Mouse (Mus musculus) stomach, embryonic 15.5 days (tissue): ENCODE data around the gene Foxp4. TPM values are rescaled to one million over a fixed set of nuclear protein-coding genes. Genes with fewer than 3 reads are reported as not detected.
A peak's percentile ranks its signal among the peaks of the same experiment; 100 is the strongest.

ENCODE experiments used
- ATAC-seq: fragments of 200-750 bp; cut with Nextera tagmentation; 2 replicates; pipeline ENCODE4 v1.8.0; 2017; ENCODE audit warnings: low read depth, moderate number of reproducible peaks, moderate TSS enrichment; ENCODE audit not compliant: insufficient read depth, low FRiP score
- H3K27ac ChIP-seq: fragments of 300-500 bp; sonication (generic); 2 replicates; pipeline ENCODE4 v1.5.1; 2015; ENCODE audit warnings: mild to moderate bottlenecking, inconsistent platforms
- H3K27me3 ChIP-seq: fragments of 300-500 bp; sonication (generic); replicated peaks from 2 replicates; pipeline ENCODE4 v1.6.1; 2015; ENCODE audit warnings: inconsistent platforms
- H3K36me3 ChIP-seq: fragments of 300-500 bp; sonication (generic); 2 replicates; pipeline ENCODE4 v1.6.1; 2015; ENCODE audit warnings: inconsistent platforms
- H3K4me1 ChIP-seq: fragments of 300-500 bp; sonication (generic); 2 replicates; pipeline ENCODE4 v1.6.1; 2015; ENCODE audit warnings: inconsistent platforms
- H3K4me2 ChIP-seq: fragments of 300-500 bp; sonication (generic); 2 replicates; pipeline ENCODE4 v1.6.1; 2015; ENCODE audit warnings: mild to moderate bottlenecking, inconsistent platforms
- H3K4me3 ChIP-seq: fragments of 300-500 bp; sonication (generic); replicated peaks from 2 replicates; pipeline ENCODE4 v1.5.1; 2015; ENCODE audit warnings: inconsistent platforms
- H3K9ac ChIP-seq: fragments of 300-500 bp; sonication (generic); 2 replicates; pipeline ENCODE4 v1.6.1; 2015; ENCODE audit warnings: inconsistent platforms
- H3K9me3 ChIP-seq: fragments of 300-500 bp; sonication (generic); 2 replicates; pipeline ENCODE4 v1.6.1; 2016; ENCODE audit warnings: inconsistent platforms
- WGBS: fragments of 180-500 bp; shearing (Covaris S2); methylation state at CpG from one replicate; pipeline ENCODE4 v1.1.7; 2015; 5-methylcytosine and 5-hydroxymethylcytosine counted together
- polyA plus RNA-seq: library from polyadenylated mRNA; unstranded; fragments of >200 nt; fragmentation: Nextera tagmentation; extraction: Ambion mirVana; gene quantifications from 2 replicates; pipeline ENCODE4 v1.2.1, GENCODE M21; 2015

Gene Foxp4
- polyA plus RNA-seq, 1 experiment from 2014 or later = 25.0 TPM

DNA sequence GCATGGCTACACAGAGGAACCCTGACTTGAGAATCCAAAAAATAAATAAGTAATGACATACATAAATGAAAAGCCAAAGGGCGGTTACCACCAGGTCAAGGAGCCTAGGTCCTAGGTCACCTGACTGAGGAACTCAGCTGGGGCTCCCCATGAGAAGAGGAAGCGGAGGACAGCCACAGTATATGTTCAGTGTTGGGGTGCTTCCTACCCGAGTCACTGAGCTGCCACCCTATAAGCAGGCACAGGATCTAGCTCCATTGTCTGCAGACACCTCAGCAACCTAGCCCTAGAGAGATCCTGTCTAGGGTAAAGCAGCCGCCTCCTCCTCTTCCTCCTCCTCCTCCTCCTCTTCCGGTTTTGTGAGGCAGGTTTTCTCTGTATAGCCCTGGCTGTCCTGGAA is 41.3 kb downstream of the Foxp4 start:
- Histone ChIP-seq H3K36me3 (0 out of 2 replicates have a peak, but pooled peaks cover 4% of the 10 kb centered on the region), H3K9ac (no peak overlapping the region)

DNA sequence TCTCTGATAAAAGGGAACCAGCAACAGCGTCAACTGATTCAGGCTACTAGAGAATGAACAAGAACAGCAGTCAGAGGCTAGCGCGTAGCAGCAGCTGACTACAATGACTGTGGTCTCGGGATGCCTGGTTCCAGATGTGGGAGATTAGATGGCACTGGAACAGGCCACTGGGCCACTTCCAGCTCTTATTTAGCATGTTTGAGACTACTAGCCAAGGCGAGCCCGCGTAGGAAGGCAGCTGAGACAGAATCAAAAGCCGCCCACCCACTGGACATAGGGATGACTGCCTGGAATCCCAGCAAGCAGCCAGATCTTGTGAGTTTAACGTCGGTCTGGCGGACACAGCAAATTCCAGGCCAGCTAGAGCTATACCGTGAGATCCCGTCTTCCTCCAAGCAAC is 43.1 kb downstream of the Foxp4 start:
- H3K27me3 ChIP-seq = no peaks in the 10 kb centered on the region
- 0 out of 2 replicates have a peak, but pooled peaks cover 4% of the 10 kb centered on the region for H3K36me3 ChIP-seq
- H3K4me3 ChIP-seq = no peak overlapping the region
- no peak for ATAC-seq
- no peaks in the 10 kb centered on the region for H3K9me3 ChIP-seq
- no peak overlapping the region for H3K9ac ChIP-seq
- 64% methylated on average over 13 of the region's 13 CpGs for WGBS
- no peak overlapping the region for H3K4me2 ChIP-seq
- no peak overlapping the region for H3K27ac ChIP-seq
- peaks cover 23% of the 10 kb centered on the region for H3K4me1 ChIP-seq

More for the DNA sequence above, 41.3 kb downstream of the Foxp4 start:
- Histone ChIP-seq H3K27ac (no peak overlapping the region), H3K9me3 (no peaks in the 10 kb centered on the region), H3K4me3 (no peak overlapping the region), H3K4me1 (peaks cover 40% of the 10 kb centered on the region), H3K4me2 (no peak overlapping the region), H3K27me3 (no peaks in the 10 kb centered on the region)
- no peak for ATAC-seq
- 77% methylated on average over 5 of the region's 5 CpGs for WGBS

DNA sequence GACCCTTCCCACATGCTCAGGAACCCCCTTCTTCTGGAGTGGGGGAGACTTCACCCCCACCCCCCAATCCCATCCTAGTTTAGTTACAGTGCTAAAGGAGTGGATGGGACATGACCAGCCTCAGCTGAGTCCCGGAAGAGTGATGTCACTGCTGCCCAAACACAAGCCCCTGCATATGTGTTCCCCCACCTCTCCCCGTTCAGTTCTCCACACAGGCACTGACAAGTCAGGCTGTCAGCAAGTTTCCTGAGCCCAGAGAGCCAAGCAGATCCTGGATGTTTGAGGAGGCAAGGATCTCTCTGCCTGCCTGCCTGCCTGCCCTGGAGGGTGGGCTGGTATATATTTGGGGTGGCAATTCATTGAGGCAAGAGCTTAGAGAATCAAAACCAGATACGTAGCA is 45.2 kb downstream of the Foxp4 start:
- Histone ChIP-seq H3K9me3 (no peaks in the 10 kb centered on the region), H3K36me3 (peaks cover 19% of the 10 kb centered on the region; the same call in 1 of the 2 replicates), H3K4me3 (no peak overlapping the region), H3K4me2 (peak overlapping the region; percentile 35; the same call in 1 of the 2 replicates), H3K9ac (no peak overlapping the region), H3K4me1 (peaks cover 23% of the 10 kb centered on the region), H3K27me3 (no peaks in the 10 kb centered on the region), H3K27ac (peak overlapping the region; percentile 38; the same call in 1 of the 2 replicates)
- ATAC-seq = no peak
- 25% methylated on average over 3 of the region's 3 CpGs for WGBS

DNA sequence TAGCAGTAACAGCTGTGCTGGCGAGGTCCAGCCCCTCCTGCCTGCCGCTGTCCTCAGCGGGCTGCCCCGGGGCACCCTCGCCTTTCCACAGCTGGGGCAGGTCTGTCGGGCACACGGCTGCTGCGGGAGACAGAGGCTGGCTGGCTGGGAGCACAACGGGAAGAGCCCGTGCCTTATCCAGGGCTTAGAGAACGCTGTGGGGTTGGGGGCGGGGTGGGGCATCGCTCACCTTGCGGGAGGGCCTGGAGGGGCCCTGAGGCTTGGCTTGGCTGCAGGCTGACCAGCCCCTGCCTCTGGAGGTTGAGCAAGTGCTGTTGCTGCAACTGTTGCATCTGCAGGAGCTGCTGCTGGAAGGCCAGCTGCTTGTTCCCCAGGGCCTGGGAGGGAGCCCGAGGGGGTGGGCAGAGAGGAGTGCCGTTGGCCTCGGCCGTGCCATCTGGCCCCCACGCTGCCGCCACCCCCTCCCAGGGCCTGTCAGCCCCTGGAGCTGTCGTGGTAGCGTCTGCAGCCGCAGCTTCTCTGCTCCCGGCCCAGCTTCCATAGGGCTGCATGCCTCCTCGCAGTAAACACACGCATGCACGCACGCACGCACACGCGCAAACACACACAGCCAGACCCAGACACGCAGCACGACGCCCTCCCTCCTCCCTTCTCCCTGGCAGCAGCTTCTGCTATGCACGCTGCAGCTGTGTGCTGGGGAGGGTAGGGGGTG is 45.9 kb downstream of the Foxp4 start:
- H3K9me3 ChIP-seq = no peaks in the 10 kb centered on the region
- H3K4me3 ChIP-seq = 0 out of 2 replicates have a peak overlapping the region, but pooled peaks have one; percentile 17
- no peaks in the 10 kb centered on the region for H3K27me3 ChIP-seq
- peak overlapping the region; percentile 38; the same call in 1 of the 2 replicates for H3K27ac ChIP-seq
- H3K36me3 ChIP-seq = peaks cover 15% of the 10 kb centered on the region; the same call in 1 of the 2 replicates
- peak; percentile 37; the same call in 1 of the 2 replicates for ATAC-seq
- H3K4me1 ChIP-seq = peaks cover 27% of the 10 kb centered on the region
- peak overlapping the region; percentile 35 for H3K4me2 ChIP-seq
- H3K9ac ChIP-seq = peak overlapping the region; percentile 14; the same call in 1 of the 2 replicates
- 28% methylated on average over 35 of the region's 35 CpGs for WGBS

DNA sequence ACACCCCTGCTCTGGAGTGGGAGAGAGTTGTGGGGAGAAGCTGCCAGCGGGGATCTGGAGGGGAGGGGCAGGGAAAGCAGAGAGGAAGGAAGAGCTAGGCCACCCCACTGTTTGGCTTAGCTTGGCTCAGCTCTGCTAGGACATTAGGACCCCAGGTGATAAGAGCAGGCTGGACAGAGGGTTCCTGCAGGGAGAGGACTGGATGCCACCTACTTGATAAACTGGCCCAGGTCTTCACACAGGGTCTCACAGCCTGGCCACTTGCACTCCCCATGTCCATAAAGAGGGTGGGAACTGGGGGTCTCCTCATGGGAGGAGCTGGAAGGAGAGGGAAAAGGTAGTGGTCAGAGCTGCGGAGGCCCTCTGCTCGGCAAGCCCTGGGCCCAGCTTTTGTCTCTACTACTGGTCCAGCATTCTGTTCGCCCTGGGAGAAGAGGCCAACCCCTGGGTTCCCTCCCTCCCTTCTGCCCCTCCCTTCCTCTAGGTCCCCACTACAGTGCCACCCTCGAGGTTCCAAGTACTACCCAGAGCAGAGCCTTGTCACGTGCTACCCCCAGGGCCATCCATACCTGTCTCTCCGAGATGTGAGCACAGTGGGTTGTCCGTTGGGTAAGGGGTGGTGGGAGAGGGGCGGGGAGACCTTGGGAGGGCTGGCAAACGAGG is 46.6 kb downstream of the Foxp4 start:
- H3K9ac ChIP-seq = no peak overlapping the region
- H3K36me3 ChIP-seq = peaks cover 15% of the 10 kb centered on the region; the same call in 1 of the 2 replicates
- WGBS = 59% methylated on average over 10 of the region's 10 CpGs
- ATAC-seq = no peak
- H3K4me3 ChIP-seq = no peak overlapping the region
- H3K4me1 ChIP-seq = peaks cover 28% of the 10 kb centered on the region
- H3K27ac ChIP-seq = no peak overlapping the region
- H3K4me2 ChIP-seq = peak overlapping the region; percentile 35; the same call in 1 of the 2 replicates
- H3K27me3 ChIP-seq = no peaks in the 10 kb centered on the region
- H3K9me3 ChIP-seq = no peaks in the 10 kb centered on the region

DNA sequence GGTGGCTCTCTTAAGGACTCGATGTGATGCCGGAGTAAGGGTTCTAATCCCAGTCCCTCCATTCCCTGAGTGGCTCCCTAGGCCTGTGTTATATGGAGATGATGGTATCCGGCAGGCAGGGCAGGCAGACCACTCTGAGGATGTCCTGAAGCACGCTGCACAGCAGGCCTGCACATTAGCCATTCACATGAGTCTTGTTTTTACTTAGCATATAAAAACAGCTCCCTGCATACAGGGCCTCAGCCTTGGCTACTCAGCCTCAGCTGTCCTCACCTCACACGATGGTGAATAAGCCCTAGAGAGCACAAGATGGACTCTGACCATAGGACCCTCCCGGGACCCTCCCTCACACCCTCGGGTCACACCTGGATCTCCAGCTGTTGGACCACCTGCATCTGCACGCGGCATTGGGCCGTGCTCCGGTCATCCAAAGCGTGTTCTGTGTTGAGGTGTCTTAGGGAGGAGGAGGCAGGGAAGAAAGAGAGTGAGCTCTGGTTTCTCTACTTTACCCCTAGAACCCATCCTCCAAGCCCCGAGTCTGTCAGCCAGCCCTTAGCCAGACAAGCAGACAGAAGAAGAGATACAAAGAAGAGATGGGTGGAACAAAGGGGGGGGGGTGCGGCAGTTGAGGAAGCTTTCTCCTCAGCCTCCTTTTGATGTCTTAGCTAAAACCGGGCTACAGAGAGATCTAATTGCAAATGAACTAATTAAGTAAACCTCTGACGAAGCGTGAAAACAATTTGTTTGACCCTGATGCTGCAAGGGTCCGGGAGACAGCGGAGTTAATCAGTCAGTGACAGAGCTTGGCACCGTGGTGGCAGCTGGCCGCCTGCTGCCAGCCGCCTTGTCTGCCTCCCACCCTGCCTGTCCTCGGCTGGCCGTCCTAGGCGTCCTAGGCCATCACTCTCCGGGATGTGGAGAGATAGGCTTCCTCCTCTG is 47.4 kb downstream of the Foxp4 start:
- peaks cover 15% of the 10 kb centered on the region; the same call in 1 of the 2 replicates for H3K36me3 ChIP-seq
- no peak for ATAC-seq

DNA sequence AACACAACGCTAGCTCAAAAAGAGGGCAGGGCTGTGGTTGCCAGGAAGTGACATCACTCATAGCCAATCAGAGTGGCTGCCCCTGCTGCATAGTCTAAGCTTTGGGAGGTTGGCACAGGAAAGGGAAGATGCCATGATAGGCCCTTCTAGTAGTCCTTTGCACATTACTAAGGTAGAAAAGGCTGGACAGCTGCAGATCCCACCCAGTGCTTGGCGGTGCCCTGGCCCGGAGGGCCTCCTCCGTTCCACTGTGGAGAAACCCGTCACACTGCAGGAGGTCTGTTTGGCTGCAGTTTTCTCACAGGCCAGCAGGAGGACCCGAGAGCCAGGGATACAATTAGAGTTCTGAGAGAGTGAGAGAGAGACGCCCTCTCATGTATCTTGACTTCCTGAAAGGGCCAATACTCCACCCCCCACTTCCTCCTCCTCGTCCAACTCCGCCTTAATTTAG is 51.1 kb downstream of the Foxp4 start:
- Histone ChIP-seq H3K36me3 (peaks cover 33% of the 10 kb centered on the region; the same call in 1 of the 2 replicates), H3K4me2 (peak overlapping the region; percentile 39), H3K4me3 (no peak overlapping the region), H3K27ac (no peak overlapping the region), H3K27me3 (no peaks in the 10 kb centered on the region), H3K9ac (no peak overlapping the region), H3K9me3 (no peaks in the 10 kb centered on the region), H3K4me1 (peaks cover 7% of the 10 kb centered on the region)
- WGBS = 12% methylated on average over 9 of the region's 9 CpGs
- ATAC-seq = peak; percentile 41

More for the DNA sequence above, 47.4 kb downstream of the Foxp4 start:
- no peaks in the 10 kb centered on the region for H3K27me3 ChIP-seq
- H3K4me2 ChIP-seq = no peak overlapping the region
- no peak overlapping the region for H3K9ac ChIP-seq
- peaks cover 28% of the 10 kb centered on the region for H3K4me1 ChIP-seq
- H3K4me3 ChIP-seq = no peak overlapping the region
- H3K9me3 ChIP-seq = no peaks in the 10 kb centered on the region
- no peak overlapping the region for H3K27ac ChIP-seq
- 63% methylated on average over 26 of the region's 26 CpGs for WGBS

DNA sequence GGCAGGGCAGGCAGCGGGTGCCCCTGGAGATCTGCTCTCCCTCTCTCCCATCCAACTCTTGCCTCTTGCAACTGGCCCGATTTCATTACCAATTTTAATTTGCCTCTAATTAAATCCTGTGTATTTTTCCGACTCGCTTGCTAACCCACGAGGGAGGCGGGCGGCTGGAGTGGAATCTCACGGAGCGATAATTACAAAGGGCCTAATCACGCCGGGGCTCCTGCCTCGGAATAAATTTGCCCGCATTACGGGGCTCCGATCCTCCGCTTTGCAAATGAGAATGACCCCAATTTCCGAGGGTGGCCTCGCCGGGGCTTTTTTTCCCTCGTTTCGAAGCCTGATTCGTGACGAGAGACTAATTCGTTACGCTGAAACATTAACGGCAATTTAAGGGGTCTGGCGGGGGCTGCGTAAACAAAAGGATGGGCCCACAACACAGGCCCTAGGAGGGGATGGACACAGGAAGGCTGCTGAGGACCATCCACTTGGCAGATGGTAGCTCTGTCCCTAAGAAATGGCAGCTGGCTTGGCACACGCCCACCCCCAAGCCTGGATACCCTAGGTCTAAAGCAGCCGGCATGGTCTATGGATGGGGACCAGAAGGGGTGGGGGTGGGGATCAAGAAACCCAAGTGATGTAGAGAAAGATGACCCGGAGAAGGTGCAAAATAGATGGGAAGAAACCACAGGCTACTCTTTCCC is 52.0 kb downstream of the Foxp4 start:
- ATAC-seq = no peak
- peaks cover 37% of the 10 kb centered on the region; the same call in 1 of the 2 replicates for H3K36me3 ChIP-seq
- WGBS = 90% methylated on average over 31 of the region's 31 CpGs
- H3K9me3 ChIP-seq = no peaks in the 10 kb centered on the region
- H3K27ac ChIP-seq = no peak overlapping the region
- H3K27me3 ChIP-seq = no peaks in the 10 kb centered on the region
- no peak overlapping the region for H3K4me2 ChIP-seq
- 0 out of 2 replicates have a peak, but pooled peaks cover 4% of the 10 kb centered on the region for H3K4me1 ChIP-seq
- H3K9ac ChIP-seq = no peak overlapping the region
- H3K4me3 ChIP-seq = no peak overlapping the region

DNA sequence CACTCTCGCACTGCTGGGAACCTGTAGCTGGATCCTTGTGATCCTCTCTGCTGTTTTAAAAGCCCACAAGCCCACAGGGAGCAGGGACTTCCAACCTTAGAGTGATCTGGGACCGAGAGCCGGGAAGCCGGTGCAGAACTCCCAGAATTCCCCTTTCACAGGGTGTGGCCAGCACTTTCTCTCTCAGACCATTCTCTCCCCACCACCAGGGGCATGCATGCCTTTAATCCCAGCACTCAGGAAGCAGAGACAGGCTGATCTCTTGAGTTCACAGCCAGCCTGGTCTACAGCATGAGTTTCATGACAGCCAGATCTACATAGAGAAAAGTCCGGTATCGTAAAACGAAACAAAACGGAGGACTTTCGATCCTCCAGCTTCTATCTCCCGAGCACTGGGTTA is 54.6 kb downstream of the Foxp4 start:
- H3K27me3 ChIP-seq = no peaks in the 10 kb centered on the region
- no peak overlapping the region for H3K9ac ChIP-seq
- WGBS = 91% methylated on average over 10 of the region's 10 CpGs
- ATAC-seq = no peak
- H3K4me2 ChIP-seq = no peak overlapping the region
- H3K36me3 ChIP-seq = peaks cover 29% of the 10 kb centered on the region; the same call in 1 of the 2 replicates
- H3K4me3 ChIP-seq = no peak overlapping the region
- H3K4me1 ChIP-seq = 0 out of 2 replicates have a peak, but pooled peaks cover 4% of the 10 kb centered on the region
- no peaks in the 10 kb centered on the region for H3K9me3 ChIP-seq
- H3K27ac ChIP-seq = no peak overlapping the region

DNA sequence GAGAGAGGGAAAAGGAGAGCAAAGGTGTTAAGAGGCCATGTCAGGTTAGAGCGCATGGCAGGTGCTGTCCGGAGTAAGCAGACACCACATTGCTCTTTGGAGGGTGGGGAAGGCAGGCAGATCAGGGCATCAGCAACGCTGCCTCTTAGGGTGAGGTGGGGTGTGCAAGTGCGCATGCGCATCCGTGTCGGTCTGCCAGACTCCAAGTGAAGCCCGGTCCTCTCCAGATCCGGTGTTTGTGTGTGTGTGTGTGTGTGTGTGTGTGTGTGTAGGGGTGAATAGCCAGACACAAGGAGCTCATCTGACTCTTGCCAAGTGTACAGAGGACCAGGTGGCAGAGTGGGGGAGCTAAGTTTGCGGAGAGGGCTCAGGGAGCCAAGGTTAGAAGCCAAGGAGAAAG is 58.4 kb downstream of the Foxp4 start:
- H3K9ac ChIP-seq = no peak overlapping the region
- H3K4me2 ChIP-seq = no peak overlapping the region
- H3K4me1 ChIP-seq = peaks cover 14% of the 10 kb centered on the region
- H3K27me3 ChIP-seq = no peaks in the 10 kb centered on the region
- H3K27ac ChIP-seq = no peak overlapping the region
- ATAC-seq = no peak
- H3K9me3 ChIP-seq = no peaks in the 10 kb centered on the region
- H3K4me3 ChIP-seq = no peak overlapping the region
- peaks cover 21% of the 10 kb centered on the region; the same call in 1 of the 2 replicates for H3K36me3 ChIP-seq
- 67% methylated on average over 10 of the region's 10 CpGs for WGBS

DNA sequence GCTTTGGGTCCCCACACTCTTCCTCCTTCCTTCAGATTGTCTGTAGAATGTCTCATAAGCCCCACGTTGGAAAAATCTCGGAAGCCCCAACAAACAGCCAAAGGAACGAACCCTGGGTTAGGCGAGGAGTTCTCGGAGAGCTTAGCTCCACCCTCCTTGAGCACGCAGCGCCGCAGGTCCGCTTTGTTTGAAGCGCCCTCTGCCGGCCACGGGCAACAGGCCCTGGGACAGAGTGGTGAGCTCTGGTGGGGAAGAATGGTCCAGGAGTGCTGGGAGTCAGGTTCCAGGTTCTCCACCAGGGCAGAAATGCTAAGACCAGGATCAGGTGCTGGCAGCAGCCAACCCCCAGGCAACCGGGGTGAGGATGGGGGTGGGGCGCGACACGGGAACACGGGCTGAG is 59.9 kb downstream of the Foxp4 start:
- Histone ChIP-seq H3K4me3 (no peak overlapping the region), H3K27me3 (no peaks in the 10 kb centered on the region), H3K9me3 (no peaks in the 10 kb centered on the region), H3K27ac (no peak overlapping the region), H3K4me2 (peak overlapping the region; percentile 44), H3K9ac (no peak overlapping the region), H3K36me3 (peaks cover 8% of the 10 kb centered on the region; the same call in 1 of the 2 replicates), H3K4me1 (peaks cover 14% of the 10 kb centered on the region)
- 3% methylated on average over 17 of the region's 17 CpGs for WGBS
- peak; percentile 76 for ATAC-seq
